Mouse (Mus musculus) liver, embryonic 11.5 days (tissue): ENCODE measurements around the gene Tns2. TPM values are rescaled to one million over a fixed set of nuclear protein-coding genes. Genes with fewer than 3 reads are reported as not detected.
"Not testable (repeated sequence)": the region's sequence is repeated elsewhere in the genome, so short reads cannot be mapped to it uniquely, and the experiment has no call there.

ENCODE experiments used
- ATAC-seq: fragments of 200-750 bp; cut with Nextera tagmentation; replicated peaks from 2 replicates; pipeline ENCODE4 v1.8.0; 2017; ENCODE audit warnings: moderate number of reproducible peaks, mild to moderate bottlenecking, moderate TSS enrichment, moderate library complexity; ENCODE audit not compliant: low FRiP score
- DNase-seq: peaks from one replicate; pipeline ENCODE4 v3.0.0-alpha.2; 2017; ENCODE audit warnings: low spot score
- H3K27ac ChIP-seq: fragments of 300-500 bp; sonication (generic); 2 replicates; pipeline ENCODE4 v1.5.1; 2014; ENCODE audit warnings: mild to moderate bottlenecking, low read depth, low read length, control low read depth
- H3K27me3 ChIP-seq: fragments of 300-500 bp; sonication (generic); replicated peaks from 2 replicates; pipeline ENCODE4 v1.6.1; 2014; ENCODE audit warnings: low read length, mixed read lengths; ENCODE audit not compliant: control insufficient read depth, insufficient read depth
- H3K36me3 ChIP-seq: fragments of 300-500 bp; sonication (generic); 2 replicates; pipeline ENCODE4 v1.6.1; 2014; ENCODE audit warnings: mild to moderate bottlenecking, low read length, moderate library complexity, mixed read lengths; ENCODE audit not compliant: control insufficient read depth, insufficient read depth
- H3K4me1 ChIP-seq: fragments of 300-500 bp; sonication (generic); replicated peaks from 2 replicates; pipeline ENCODE4 v1.6.1; 2014; ENCODE audit warnings: low read length, mixed read lengths; ENCODE audit not compliant: control insufficient read depth, insufficient read depth
- H3K4me2 ChIP-seq: fragments of 300-500 bp; sonication (generic); 2 replicates; pipeline ENCODE4 v1.6.1; 2014; ENCODE audit warnings: mild to moderate bottlenecking, control low read depth, moderate library complexity
- H3K4me3 ChIP-seq: fragments of 300-500 bp; sonication (generic); 2 replicates; pipeline ENCODE4 v1.5.1; 2014; ENCODE audit warnings: low read depth, low read length, control low read depth
- H3K9ac ChIP-seq: fragments of 300-500 bp; sonication (generic); 2 replicates; pipeline ENCODE4 v1.6.1; 2014; ENCODE audit warnings: low read depth, low read length, control low read depth
- H3K9me3 ChIP-seq: fragments of 300-500 bp; sonication (generic); 2 replicates; pipeline ENCODE4 v1.6.1; 2016; ENCODE audit warnings: low read length, inconsistent platforms, mixed read lengths; ENCODE audit not compliant: control insufficient read depth
- WGBS: fragments of 180-500 bp; shearing (Covaris S2); extraction: QIAGEN DNeasy Blood & Tissue Kit; methylation state at CpG from one replicate; pipeline ENCODE4 v1.1.7; 2014; 5-methylcytosine and 5-hydroxymethylcytosine counted together
- polyA plus RNA-seq: library from polyadenylated mRNA; unstranded; fragments of >200 nt; fragmentation: Nextera tagmentation; extraction: Ambion mirVana; gene quantifications from 2 replicates; pipeline ENCODE4 v1.2.1, GENCODE M21; 2014

The Tns2 gene
- polyA plus RNA-seq, 1 experiment from 2014 or later = 17.8 TPM

- no peaks in the 10 kb centered on the region for H3K9me3 ChIP-seq
- whole genome bisulfite sequencing = under 1% methylated on average over 57 of the region's 57 CpGs
- peaks cover 17% of the 10 kb centered on the region for H3K4me1 ChIP-seq
- peak overlapping the region; percentile 97 for H3K9ac ChIP-seq
- H3K4me2 ChIP-seq = peak overlapping the region; percentile 91
- peak overlapping the region; percentile 90 for H3K4me3 ChIP-seq
- H3K27me3 ChIP-seq = no peaks in the 10 kb centered on the region
- peak; percentile 75 for DNase-seq
- H3K36me3 ChIP-seq = peaks cover 5% of the 10 kb centered on the region; the same call in 1 of the 2 replicates
- peak overlapping the region; percentile 94 for H3K27ac ChIP-seq
- ATAC-seq = peak; percentile 30
Observed at GRCm38 (mm10) chr15:102074070-102074731, 26.0 kb upstream of the Tns2 start.

GRCm38 (mm10) chr15:102074876-102075585 is 25.2 kb upstream of the Tns2 start:
- DNase-seq = no peak
- peaks cover 19% of the 10 kb centered on the region for H3K4me1 ChIP-seq
- no peak for ATAC-seq
- H3K9ac ChIP-seq = peak overlapping the region; percentile 97
- H3K27me3 ChIP-seq = no peaks in the 10 kb centered on the region
- peak overlapping the region; percentile 90 for H3K4me3 ChIP-seq
- H3K36me3 ChIP-seq = peaks cover 7% of the 10 kb centered on the region; the same call in 1 of the 2 replicates
- H3K27ac ChIP-seq = peak overlapping the region; percentile 94
- H3K4me2 ChIP-seq = peak overlapping the region; percentile 91
- WGBS = 3% methylated on average over 11 of the region's 11 CpGs
- no peaks in the 10 kb centered on the region for H3K9me3 ChIP-seq

DNA sequence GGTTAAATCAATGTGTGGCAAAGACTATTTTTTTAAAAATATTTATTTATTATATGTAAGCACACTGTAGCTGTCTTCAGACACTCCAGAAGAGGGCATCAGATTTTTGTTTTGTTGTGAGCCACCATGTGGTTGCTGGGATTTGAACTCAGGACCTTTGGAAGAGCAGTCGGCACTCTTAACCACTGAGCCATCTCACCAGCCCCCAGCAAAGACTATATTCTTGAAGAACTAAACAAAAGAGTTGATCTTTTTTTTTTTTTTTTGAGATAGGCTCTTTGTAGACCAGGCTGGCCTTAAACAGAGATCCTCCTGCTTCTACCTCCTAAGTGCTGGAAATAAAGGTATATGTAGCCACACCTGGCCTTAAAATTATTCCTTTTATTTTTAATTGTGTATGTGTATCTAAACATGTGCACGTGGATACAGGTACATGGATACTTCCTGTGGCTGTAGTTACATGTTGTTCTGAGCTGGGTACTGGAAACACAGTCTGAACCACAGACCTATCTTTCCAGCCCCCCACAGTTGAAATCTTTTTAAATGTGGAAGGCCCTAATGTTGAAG is 23.0 kb upstream of the Tns2 start:
- no peak overlapping the region for H3K27ac ChIP-seq
- no peak overlapping the region; the same call in 1 of the 2 replicates for H3K4me3 ChIP-seq
- no peak overlapping the region for H3K9ac ChIP-seq
- H3K4me2 ChIP-seq = peak overlapping the region; percentile 91
- peaks cover 15% of the 10 kb centered on the region; the same call in 1 of the 2 replicates for H3K36me3 ChIP-seq
- 77% methylated on average over 2 of the region's 2 CpGs for WGBS
- H3K27me3 ChIP-seq = no peaks in the 10 kb centered on the region
- no peak for ATAC-seq
- no peak for DNase-seq
- no peaks in the 10 kb centered on the region for H3K9me3 ChIP-seq
- peaks cover 19% of the 10 kb centered on the region for H3K4me1 ChIP-seq

DNA sequence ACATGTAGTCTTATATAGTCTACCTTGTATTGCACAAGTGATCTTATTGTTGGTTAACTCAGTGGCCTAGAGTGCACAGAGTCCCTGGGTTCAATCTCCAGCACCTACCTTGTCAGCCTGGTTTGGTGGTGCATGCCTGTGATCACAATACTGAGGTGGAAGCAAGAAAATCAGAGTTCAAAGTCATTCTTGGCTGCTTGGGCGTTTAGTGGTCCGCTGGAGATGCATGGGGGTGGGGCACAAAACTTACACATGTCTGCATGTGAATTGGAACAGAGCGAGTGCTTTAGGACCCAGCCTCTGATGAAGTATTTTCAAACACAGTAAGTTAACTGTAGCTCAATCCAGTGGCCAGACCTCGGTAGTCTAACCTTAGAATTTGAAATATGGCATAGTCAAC is 21.0 kb upstream of the Tns2 start:
- ATAC-seq = no peak
- Histone ChIP-seq H3K4me2 (no peak overlapping the region), H3K27ac (no peak overlapping the region)

DNA sequence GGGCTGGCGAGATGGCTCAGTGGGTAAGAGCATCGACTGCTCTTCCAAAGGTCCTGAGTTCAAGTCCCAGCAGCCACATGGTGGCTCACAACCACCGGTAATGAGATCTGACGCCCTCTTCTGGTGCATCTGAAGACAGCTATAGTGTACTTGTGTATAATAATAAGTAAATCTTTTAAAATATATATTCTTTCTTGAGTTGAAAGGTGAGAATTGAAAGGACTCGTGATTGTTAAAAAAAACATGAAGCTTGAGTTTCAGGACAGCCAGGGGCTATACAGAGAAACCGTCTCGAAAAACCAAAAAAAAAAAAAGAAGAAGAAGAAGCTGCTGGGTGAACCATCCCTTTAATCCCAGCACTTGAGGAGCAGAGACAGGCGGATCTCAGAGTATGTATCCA is 20.3 kb upstream of the Tns2 start:
- ATAC-seq, H3K27ac ChIP-seq, DNase-seq, H3K9ac ChIP-seq, H3K27me3 ChIP-seq, H3K4me3 ChIP-seq, H3K4me2 ChIP-seq, H3K9me3 ChIP-seq: not testable (repeated sequence)
- peaks cover 19% of the 10 kb centered on the region for H3K4me1 ChIP-seq
- peaks cover 39% of the 10 kb centered on the region for H3K36me3 ChIP-seq
- 74% methylated on average over 8 of the region's 8 CpGs for WGBS

More for the DNA sequence above, 21.0 kb upstream of the Tns2 start:
- DNase-seq = no peak
- peaks cover 19% of the 10 kb centered on the region for H3K4me1 ChIP-seq
- H3K27me3 ChIP-seq = no peaks in the 10 kb centered on the region
- H3K9ac ChIP-seq = no peak overlapping the region
- peaks cover 33% of the 10 kb centered on the region for H3K36me3 ChIP-seq
- H3K4me3 ChIP-seq = no peak overlapping the region
- 66% methylated on average over 4 of the region's 4 CpGs for WGBS
- H3K9me3 ChIP-seq = no peaks in the 10 kb centered on the region

DNA sequence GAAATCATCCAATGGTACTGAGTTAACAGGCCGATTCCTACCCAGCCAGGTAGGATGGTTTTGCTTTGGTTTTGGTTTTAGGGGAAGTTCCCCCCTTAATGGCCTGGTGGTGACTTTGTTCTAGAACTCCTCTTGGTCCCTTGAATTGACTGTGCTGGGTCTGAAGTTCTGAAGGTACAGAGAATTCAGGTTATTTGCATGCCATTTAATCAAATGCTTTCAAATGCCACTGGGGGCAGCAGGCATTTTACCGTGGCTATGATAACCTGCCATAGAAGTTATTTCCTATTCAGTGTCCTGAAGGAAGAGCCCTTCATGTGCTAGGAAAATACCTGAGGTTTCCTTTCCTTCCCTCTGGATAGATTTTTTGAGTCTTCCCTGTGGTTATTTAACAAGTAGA is 19.8 kb upstream of the Tns2 start:
- no peak for ATAC-seq
- no peak for DNase-seq
- 59% methylated on average over 2 of the region's 2 CpGs for WGBS

GRCm38 (mm10) chr15:102082148-102082547 is 18.1 kb upstream of the Tns2 start:
- no peak for DNase-seq
- no peak overlapping the region for H3K4me2 ChIP-seq
- H3K9ac ChIP-seq = no peak overlapping the region
- H3K36me3 ChIP-seq = peaks cover 53% of the 10 kb centered on the region
- H3K9me3 ChIP-seq = no peaks in the 10 kb centered on the region
- 87% methylated on average over 4 of the region's 4 CpGs for WGBS
- no peak overlapping the region for H3K4me3 ChIP-seq
- no peak for ATAC-seq
- peaks cover 6% of the 10 kb centered on the region for H3K4me1 ChIP-seq
- no peaks in the 10 kb centered on the region for H3K27me3 ChIP-seq
- H3K27ac ChIP-seq = no peak overlapping the region

More for the DNA sequence above, 19.8 kb upstream of the Tns2 start:
- no peak overlapping the region for H3K9ac ChIP-seq
- no peaks in the 10 kb centered on the region for H3K27me3 ChIP-seq
- H3K4me3 ChIP-seq = no peak overlapping the region
- no peaks in the 10 kb centered on the region for H3K9me3 ChIP-seq
- H3K4me1 ChIP-seq = peaks cover 19% of the 10 kb centered on the region
- H3K27ac ChIP-seq = no peak overlapping the region
- peaks cover 41% of the 10 kb centered on the region for H3K36me3 ChIP-seq
- H3K4me2 ChIP-seq = no peak overlapping the region

DNA sequence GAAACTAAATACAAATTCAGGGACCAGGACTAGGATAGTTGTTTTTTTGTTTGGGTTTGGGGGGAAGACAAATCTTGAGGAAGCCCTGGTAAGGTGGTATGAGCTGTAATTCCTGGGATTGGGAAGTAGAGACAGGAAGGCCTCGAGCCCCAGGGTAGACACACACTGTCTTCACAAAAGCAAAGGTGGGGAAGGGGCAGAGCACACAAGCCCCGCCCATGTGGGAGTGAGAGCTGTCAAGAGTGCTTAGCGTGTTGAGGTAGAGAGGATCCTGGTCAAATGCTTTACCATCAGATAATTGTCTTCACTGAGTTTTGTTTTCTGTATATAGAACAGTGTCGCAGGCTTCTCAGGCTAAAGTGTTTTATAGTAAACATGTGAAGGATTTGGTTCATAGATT is 17.2 kb upstream of the Tns2 start:
- no peaks in the 10 kb centered on the region for H3K27me3 ChIP-seq
- H3K4me1 ChIP-seq = peaks cover 4% of the 10 kb centered on the region
- ATAC-seq = no peak
- H3K4me2 ChIP-seq = no peak overlapping the region
- no peak overlapping the region for H3K9ac ChIP-seq
- peaks cover 59% of the 10 kb centered on the region for H3K36me3 ChIP-seq
- no peaks in the 10 kb centered on the region for H3K9me3 ChIP-seq
- no peak for DNase-seq
- H3K27ac ChIP-seq = no peak overlapping the region
- H3K4me3 ChIP-seq = no peak overlapping the region
- 80% methylated on average over 4 of the region's 4 CpGs for WGBS
